Mouse (Mus musculus): ENCODE results near the gene Rfxank. TPM values are rescaled to one million over a fixed set of nuclear protein-coding genes. Genes with fewer than 3 reads are reported as not detected.

The Rfxank gene
- polyA plus RNA-seq, 1 experiment from 2014 or later: 7.4 TPM

DNA sequence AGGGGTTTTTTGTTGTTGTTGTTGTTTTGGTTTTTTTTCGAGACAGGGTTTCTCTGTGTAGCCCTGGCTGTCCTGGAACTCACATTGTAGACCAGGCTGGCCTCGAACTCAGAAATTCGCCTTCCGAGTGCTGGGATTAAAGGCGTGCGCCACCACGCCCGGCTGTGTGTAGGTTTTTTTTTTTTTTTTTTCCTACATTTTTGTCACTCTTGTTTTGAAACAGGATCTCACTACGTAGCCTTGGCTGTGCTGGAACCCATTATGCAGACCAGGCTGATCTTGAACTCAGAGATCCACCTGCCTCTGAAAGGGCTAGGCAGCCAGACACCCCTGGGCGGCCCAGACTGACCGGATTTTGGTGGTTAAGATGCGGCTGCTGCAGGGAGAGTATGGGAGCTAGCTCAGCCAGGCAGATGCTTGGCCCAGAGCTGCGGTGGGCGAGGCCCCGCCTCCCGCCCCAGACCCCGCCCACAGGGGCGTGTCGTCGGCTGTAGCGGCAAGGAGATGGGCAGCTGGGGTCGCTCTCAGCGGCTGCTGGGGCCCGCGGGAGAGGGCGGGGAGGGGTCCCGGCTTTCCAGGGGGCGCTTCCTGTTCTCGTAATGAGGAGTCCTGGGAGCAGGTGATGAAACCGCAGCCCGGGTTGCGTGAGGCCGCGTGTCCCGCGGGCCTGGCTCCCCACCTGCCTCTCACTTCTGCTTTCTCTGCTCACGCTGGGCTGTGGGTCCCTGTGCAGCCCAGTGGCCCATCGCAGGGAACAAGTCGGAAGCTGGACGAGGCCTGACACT, 19.3 kb upstream of the Rfxank start:
- Histone ChIP-seq H3K36me3 (ENCODE audit: control insufficient read depth, insufficient read depth) (no peaks in the 10 kb centered on the region), H3K4me3 (ENCODE audit: low read depth, low read length) (peak overlapping the region; percentile 66), H3K27ac (ENCODE audit: low read length) (no peak overlapping the region), H3K4me2 (ENCODE audit: low read depth, low read length) (peak overlapping the region; percentile 72), H3K9ac (ENCODE audit: low read depth, low read length) (peak overlapping the region; percentile 49), H3K9me3 (replicated peaks; ENCODE audit: control insufficient read depth, low read length) (no peaks in the 10 kb centered on the region), H3K27me3 (ENCODE audit: control insufficient read depth, insufficient read depth, low read depth, low read length) (peaks cover 8% of the 10 kb centered on the region), H3K4me1 (ENCODE audit: control insufficient read depth, low read depth, low read length) (peaks cover 12% of the 10 kb centered on the region)
- ATAC-seq (ENCODE audit: low read depth): peak; percentile 82
- WGBS (ENCODE audit: insufficient replicate concordance): 8% methylated on average over 34 of the region's 40 CpGs

GRCm38 (mm10) chr8:70157240-70157800, 18.4 kb upstream of the Rfxank start:
- Histone ChIP-seq H3K4me1 (ENCODE audit: control insufficient read depth, low read depth, low read length) (peaks cover 15% of the 10 kb centered on the region), H3K27ac (ENCODE audit: low read length) (no peak overlapping the region), H3K4me2 (ENCODE audit: low read depth, low read length) (no peak overlapping the region), H3K9me3 (replicated peaks; ENCODE audit: control insufficient read depth, low read length) (no peaks in the 10 kb centered on the region), H3K4me3 (ENCODE audit: low read depth, low read length) (no peak overlapping the region), H3K9ac (ENCODE audit: low read depth, low read length) (no peak overlapping the region), H3K36me3 (ENCODE audit: control insufficient read depth, insufficient read depth) (no peaks in the 10 kb centered on the region), H3K27me3 (ENCODE audit: control insufficient read depth, insufficient read depth, low read depth, low read length) (peaks cover 8% of the 10 kb centered on the region)
- 72% methylated on average over 1 of the region's 1 CpGs for WGBS (ENCODE audit: insufficient replicate concordance)
- ATAC-seq (ENCODE audit: low read depth): no peak

- 17% methylated on average over 22 of the region's 22 CpGs for WGBS (ENCODE audit: insufficient replicate concordance)
- Histone ChIP-seq H3K9ac (ENCODE audit: low read depth, low read length) (no peak overlapping the region), H3K36me3 (ENCODE audit: control insufficient read depth, insufficient read depth) (no peaks in the 10 kb centered on the region), H3K4me3 (ENCODE audit: low read depth, low read length) (no peak overlapping the region), H3K27me3 (ENCODE audit: control insufficient read depth, insufficient read depth, low read depth, low read length) (no peaks in the 10 kb centered on the region), H3K4me2 (ENCODE audit: low read depth, low read length) (peak overlapping the region; percentile 39), H3K27ac (ENCODE audit: low read length) (no peak overlapping the region), H3K9me3 (replicated peaks; ENCODE audit: control insufficient read depth, low read length) (no peaks in the 10 kb centered on the region), H3K4me1 (ENCODE audit: control insufficient read depth, low read depth, low read length) (peaks cover 11% of the 10 kb centered on the region)
- peak; percentile 96 for ATAC-seq (ENCODE audit: low read depth)
Observed at GRCm38 (mm10) chr8:70152537-70153257, 13.7 kb upstream of the Rfxank start.

DNA sequence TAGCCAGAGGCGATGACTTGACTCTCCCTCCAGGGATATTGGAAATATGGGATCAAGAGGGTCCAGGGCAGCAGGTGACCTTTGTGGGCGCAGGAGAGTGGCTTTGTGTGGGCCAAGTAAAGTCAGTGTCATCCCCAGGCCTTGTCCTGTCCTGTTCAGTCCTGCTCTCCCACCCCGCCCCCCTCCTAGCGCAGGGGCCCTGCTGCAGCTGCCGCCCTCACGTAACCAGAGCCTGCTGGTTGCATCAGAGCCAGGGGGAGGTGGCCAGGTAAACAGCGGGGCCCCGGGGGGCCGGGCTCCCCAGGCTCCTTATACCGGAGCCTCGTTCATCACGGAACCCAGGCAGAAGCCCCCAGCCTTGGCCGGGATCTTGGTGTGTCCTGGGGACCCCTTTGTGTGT, 11.2 kb upstream of the Rfxank start:
- Histone ChIP-seq H3K9me3 (replicated peaks; ENCODE audit: control insufficient read depth, low read length) (no peaks in the 10 kb centered on the region), H3K27me3 (ENCODE audit: control insufficient read depth, insufficient read depth, low read depth, low read length) (no peaks in the 10 kb centered on the region), H3K9ac (ENCODE audit: low read depth, low read length) (no peak overlapping the region), H3K4me2 (ENCODE audit: low read depth, low read length) (peak overlapping the region; percentile 19; the same call in 1 of the 2 replicates), H3K4me3 (ENCODE audit: low read depth, low read length) (no peak overlapping the region), H3K4me1 (ENCODE audit: control insufficient read depth, low read depth, low read length) (peaks cover 9% of the 10 kb centered on the region), H3K36me3 (ENCODE audit: control insufficient read depth, insufficient read depth) (peaks cover under 1% of the 10 kb centered on the region; the same call in 1 of the 2 replicates), H3K27ac (ENCODE audit: low read length) (no peak overlapping the region)
- peak; percentile 49; the same call in 1 of the 2 replicates for ATAC-seq (ENCODE audit: low read depth)
- 29% methylated on average over 13 of the region's 13 CpGs for WGBS (ENCODE audit: insufficient replicate concordance)

DNA sequence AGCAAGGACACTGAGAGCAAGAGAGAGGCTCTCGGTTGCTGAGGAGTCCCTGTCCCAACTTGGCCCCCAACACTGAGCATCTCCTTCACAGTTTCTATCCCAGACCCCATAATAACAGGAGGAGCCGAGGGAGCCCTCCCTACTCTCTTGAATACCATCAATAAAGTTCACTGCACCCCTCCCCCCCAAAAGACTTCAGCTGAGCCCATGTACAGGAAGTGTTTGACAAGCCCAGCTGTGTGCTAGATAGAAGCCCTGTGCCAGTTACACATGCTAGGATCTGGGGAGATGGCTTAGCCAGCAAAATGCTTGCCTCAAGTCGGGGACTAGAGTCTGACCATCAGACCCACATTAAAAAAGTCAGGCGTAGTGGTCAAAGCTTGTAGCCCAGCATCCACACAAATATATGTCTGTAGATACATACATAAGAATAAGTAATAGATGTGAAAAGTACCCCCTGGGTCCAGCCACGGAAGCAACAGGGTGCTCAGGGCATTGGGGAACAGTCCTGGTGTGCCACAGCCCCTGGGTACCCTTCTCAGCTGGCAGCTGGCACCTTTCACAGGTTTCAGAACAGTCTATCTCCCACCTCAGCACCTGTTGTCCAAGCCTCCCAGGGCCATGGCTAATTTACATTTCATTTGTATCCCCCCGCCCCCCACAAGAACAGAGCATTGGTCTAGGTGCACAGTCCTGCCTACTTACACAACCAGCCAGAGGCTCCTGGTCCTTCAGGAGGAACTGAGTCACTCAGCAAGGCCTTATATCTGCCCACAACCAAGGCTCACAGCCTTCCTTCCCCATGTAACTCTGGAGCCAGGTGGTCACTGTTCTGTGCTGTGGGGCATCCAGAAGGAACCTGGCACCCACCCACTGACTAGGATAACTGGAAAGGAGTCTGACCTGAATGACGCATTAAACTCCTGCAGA, 9.0 kb upstream of the Rfxank start:
- H3K36me3 ChIP-seq (ENCODE audit: control insufficient read depth, insufficient read depth): peaks cover 7% of the 10 kb centered on the region
- 60% methylated on average over 7 of the region's 7 CpGs for WGBS (ENCODE audit: insufficient replicate concordance)
- no peak for ATAC-seq (ENCODE audit: low read depth)
- no peak overlapping the region for H3K9ac ChIP-seq (ENCODE audit: low read depth, low read length)
- no peaks in the 10 kb centered on the region for H3K27me3 ChIP-seq (ENCODE audit: control insufficient read depth, insufficient read depth, low read depth, low read length)
- no peak overlapping the region for H3K27ac ChIP-seq (ENCODE audit: low read length)
- no peak overlapping the region for H3K4me3 ChIP-seq (ENCODE audit: low read depth, low read length)
- no peak overlapping the region for H3K4me2 ChIP-seq (ENCODE audit: low read depth, low read length)
- peaks cover 9% of the 10 kb centered on the region for H3K4me1 ChIP-seq (ENCODE audit: control insufficient read depth, low read depth, low read length)
- no peaks in the 10 kb centered on the region for H3K9me3 ChIP-seq (replicated peaks; ENCODE audit: control insufficient read depth, low read length)

- Histone ChIP-seq H3K4me1 (ENCODE audit: control insufficient read depth, low read depth, low read length) (peaks cover 21% of the 10 kb centered on the region), H3K27ac (ENCODE audit: low read length) (peak overlapping the region; percentile 96), H3K4me2 (ENCODE audit: low read depth, low read length) (peak overlapping the region; percentile 64), H3K9me3 (replicated peaks; ENCODE audit: control insufficient read depth, low read length) (no peaks in the 10 kb centered on the region), H3K9ac (ENCODE audit: low read depth, low read length) (peak overlapping the region; percentile 86), H3K36me3 (ENCODE audit: control insufficient read depth, insufficient read depth) (peaks cover 8% of the 10 kb centered on the region), H3K4me3 (ENCODE audit: low read depth, low read length) (peak overlapping the region; percentile 93), H3K27me3 (ENCODE audit: control insufficient read depth, insufficient read depth, low read depth, low read length) (no peaks in the 10 kb centered on the region)
- no peak for ATAC-seq (ENCODE audit: low read depth)
- 7% methylated on average over 9 of the region's 9 CpGs for WGBS (ENCODE audit: insufficient replicate concordance)
Observed at GRCm38 (mm10) chr8:70139981-70140380, 1.0 kb upstream of the Rfxank start.

- peak overlapping the region; percentile 93 for H3K4me3 ChIP-seq (ENCODE audit: low read depth, low read length)
- no peaks in the 10 kb centered on the region for H3K27me3 ChIP-seq (ENCODE audit: control insufficient read depth, insufficient read depth, low read depth, low read length)
- H3K9ac ChIP-seq (ENCODE audit: low read depth, low read length): peak overlapping the region; percentile 63; the same call in 1 of the 2 replicates
- H3K9me3 ChIP-seq (replicated peaks; ENCODE audit: control insufficient read depth, low read length): no peaks in the 10 kb centered on the region
- H3K4me2 ChIP-seq (ENCODE audit: low read depth, low read length): peak overlapping the region; percentile 84
- peaks cover 12% of the 10 kb centered on the region for H3K36me3 ChIP-seq (ENCODE audit: control insufficient read depth, insufficient read depth)
- ATAC-seq (ENCODE audit: low read depth): no peak
- peaks cover 24% of the 10 kb centered on the region for H3K4me1 ChIP-seq (ENCODE audit: control insufficient read depth, low read depth, low read length)
- peak overlapping the region; percentile 61 for H3K27ac ChIP-seq (ENCODE audit: low read length)
- WGBS (ENCODE audit: insufficient replicate concordance): 64% methylated on average over 4 of the region's 4 CpGs
Observed at GRCm38 (mm10) chr8:70137890-70138289, 1.1 kb downstream of the Rfxank start.

DNA sequence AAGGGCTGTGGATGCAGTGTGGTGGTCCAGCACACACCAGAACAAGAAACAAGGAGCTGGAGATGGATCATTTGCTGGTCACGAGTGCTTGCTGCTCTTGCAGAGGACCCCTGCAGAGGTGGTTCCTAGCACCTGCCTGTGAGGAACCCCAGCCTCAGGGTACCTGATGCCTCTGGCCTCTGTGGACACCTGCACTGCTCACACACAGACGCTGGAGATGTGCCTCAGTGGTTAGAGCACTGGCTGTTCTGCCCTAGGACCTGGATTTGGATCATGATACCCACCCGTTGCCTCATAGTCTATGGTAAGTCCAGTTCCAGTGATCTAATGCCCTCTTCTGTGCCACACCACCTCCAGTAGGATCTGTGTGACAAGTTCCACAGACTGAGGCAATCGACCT, 2.4 kb downstream of the Rfxank start:
- Histone ChIP-seq H3K9me3 (replicated peaks; ENCODE audit: control insufficient read depth, low read length) (no peaks in the 10 kb centered on the region), H3K36me3 (ENCODE audit: control insufficient read depth, insufficient read depth) (peaks cover 9% of the 10 kb centered on the region), H3K4me3 (ENCODE audit: low read depth, low read length) (no peak overlapping the region), H3K27me3 (ENCODE audit: control insufficient read depth, insufficient read depth, low read depth, low read length) (no peaks in the 10 kb centered on the region), H3K4me1 (ENCODE audit: control insufficient read depth, low read depth, low read length) (peaks cover 34% of the 10 kb centered on the region), H3K4me2 (ENCODE audit: low read depth, low read length) (no peak overlapping the region), H3K9ac (ENCODE audit: low read depth, low read length) (no peak overlapping the region), H3K27ac (ENCODE audit: low read length) (no peak overlapping the region)
- ATAC-seq (ENCODE audit: low read depth): no peak
- WGBS (ENCODE audit: insufficient replicate concordance): 74% methylated on average over 4 of the region's 4 CpGs
